Mouse (Mus musculus): ENCODE results near the gene Cacng6. TPM values are rescaled to one million over a fixed set of nuclear protein-coding genes. Genes with fewer than 3 reads are reported as not detected.
"Not testable (repeated sequence)": the region's sequence is repeated elsewhere in the genome, so short reads cannot be mapped to it uniquely, and the experiment has no call there.

Cacng6 gene
- polyA plus RNA-seq, 1 experiment from 2014 or later = 0.33 TPM

DNA sequence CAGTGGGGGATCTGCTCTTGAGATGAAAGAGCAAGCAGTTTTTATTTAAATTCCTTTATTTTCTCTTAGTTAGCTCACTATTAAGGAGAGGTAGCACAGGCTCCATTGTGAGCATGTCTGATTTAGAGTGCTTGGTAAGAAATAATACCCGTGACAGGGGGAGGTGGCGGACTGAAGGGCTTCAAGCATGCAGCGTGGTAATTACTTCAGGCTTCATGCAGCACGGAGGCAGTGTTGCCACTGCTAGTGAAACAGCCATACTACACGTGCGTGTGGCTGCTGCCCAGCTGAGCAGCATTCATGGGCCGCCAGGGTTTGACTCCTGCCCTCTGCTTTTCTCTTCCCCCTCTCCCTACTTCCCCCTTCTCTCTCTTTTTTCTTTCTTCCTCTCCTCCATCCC, 26.2 kb upstream of the Cacng6 start:
- 55% methylated on average over 7 of the region's 7 CpGs for WGBS
- H3K36me3 ChIP-seq (ENCODE audit: control insufficient read depth, insufficient read depth) = no peaks in the 10 kb centered on the region
- ATAC-seq = no peak
- no peak overlapping the region for H3K4me3 ChIP-seq (ENCODE audit: low read depth, low read length)
- H3K4me1 ChIP-seq (replicated peaks; ENCODE audit: control insufficient read depth, insufficient read depth, low read length) = no peaks in the 10 kb centered on the region
- H3K9ac ChIP-seq (ENCODE audit: low read depth, low read length) = no peak overlapping the region
- TF ChIP-seq CTCF (IDR thresholded peaks at IDR 0.05; ENCODE audit: low read depth) = no peak
- no peak overlapping the region for H3K4me2 ChIP-seq (replicated peaks; ENCODE audit: low read depth)
- H3K9me3 ChIP-seq (ENCODE audit: control insufficient read depth) = no peaks in the 10 kb centered on the region
- H3K27me3 ChIP-seq (replicated peaks; ENCODE audit: control insufficient read depth, insufficient read depth, low read length) = no peaks in the 10 kb centered on the region
- no peak overlapping the region for H3K27ac ChIP-seq (ENCODE audit: low read depth, low read length)

DNA sequence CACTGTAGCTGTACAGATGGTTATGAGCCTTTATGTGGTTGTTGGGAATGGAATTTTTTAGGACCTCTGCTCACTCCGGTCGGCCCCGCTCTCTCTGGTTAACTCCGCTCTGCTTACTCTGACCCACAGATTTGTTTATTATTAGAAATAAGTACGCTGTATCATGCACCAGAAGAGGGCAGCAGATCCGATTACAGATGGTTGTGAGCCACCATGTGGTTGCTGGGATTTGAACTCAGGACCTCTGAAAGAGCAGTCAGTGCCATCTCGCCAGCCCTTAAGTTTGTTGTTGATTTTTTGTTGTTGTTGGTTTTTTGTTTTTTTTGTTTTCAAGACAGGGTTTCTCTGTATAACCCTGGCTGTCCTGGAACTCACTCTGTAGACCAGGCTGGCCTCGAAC, 25.6 kb upstream of the Cacng6 start:
- not testable (repeated sequence) for H3K4me1 ChIP-seq (replicated peaks; ENCODE audit: control insufficient read depth, insufficient read depth, low read length); H3K9ac ChIP-seq (ENCODE audit: low read depth, low read length); H3K4me2 ChIP-seq (replicated peaks; ENCODE audit: low read depth); H3K36me3 ChIP-seq (ENCODE audit: control insufficient read depth, insufficient read depth); ATAC-seq; H3K27me3 ChIP-seq (replicated peaks; ENCODE audit: control insufficient read depth, insufficient read depth, low read length); H3K4me3 ChIP-seq (ENCODE audit: low read depth, low read length); H3K27ac ChIP-seq (ENCODE audit: low read depth, low read length); H3K9me3 ChIP-seq (ENCODE audit: control insufficient read depth)
- 89% methylated on average over 8 of the region's 8 CpGs for WGBS

DNA sequence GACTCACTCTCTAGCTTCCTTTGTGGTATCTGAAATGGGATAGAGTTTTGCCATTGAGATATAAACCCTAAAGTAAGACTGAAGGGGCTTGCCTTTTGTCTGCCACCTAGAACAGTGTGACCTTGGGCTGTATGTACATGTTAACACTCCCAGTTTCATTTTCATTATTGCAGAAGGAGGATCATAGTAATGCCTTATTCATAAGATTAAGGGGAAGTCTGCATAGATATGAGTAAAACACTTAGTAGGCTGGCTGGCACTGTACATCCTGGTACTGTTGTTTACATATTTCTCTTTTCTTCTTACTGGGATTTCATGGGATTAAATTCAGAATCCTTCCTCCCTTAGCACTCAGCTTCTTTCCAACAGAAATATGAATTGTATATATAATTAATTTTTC, 24.1 kb upstream of the Cacng6 start:
- no peak overlapping the region for H3K4me3 ChIP-seq (ENCODE audit: low read depth, low read length)
- H3K9ac ChIP-seq (ENCODE audit: low read depth, low read length) = no peak overlapping the region
- no peak overlapping the region for H3K27ac ChIP-seq (ENCODE audit: low read depth, low read length)
- no peaks in the 10 kb centered on the region for H3K36me3 ChIP-seq (ENCODE audit: control insufficient read depth, insufficient read depth)
- H3K9me3 ChIP-seq (ENCODE audit: control insufficient read depth) = no peaks in the 10 kb centered on the region
- no peak overlapping the region for H3K4me2 ChIP-seq (replicated peaks; ENCODE audit: low read depth)
- ATAC-seq = no peak
- no peak for TF ChIP-seq CTCF (IDR thresholded peaks at IDR 0.05; ENCODE audit: low read depth)
- no peaks in the 10 kb centered on the region for H3K27me3 ChIP-seq (replicated peaks; ENCODE audit: control insufficient read depth, insufficient read depth, low read length)
- no peaks in the 10 kb centered on the region for H3K4me1 ChIP-seq (replicated peaks; ENCODE audit: control insufficient read depth, insufficient read depth, low read length)

DNA sequence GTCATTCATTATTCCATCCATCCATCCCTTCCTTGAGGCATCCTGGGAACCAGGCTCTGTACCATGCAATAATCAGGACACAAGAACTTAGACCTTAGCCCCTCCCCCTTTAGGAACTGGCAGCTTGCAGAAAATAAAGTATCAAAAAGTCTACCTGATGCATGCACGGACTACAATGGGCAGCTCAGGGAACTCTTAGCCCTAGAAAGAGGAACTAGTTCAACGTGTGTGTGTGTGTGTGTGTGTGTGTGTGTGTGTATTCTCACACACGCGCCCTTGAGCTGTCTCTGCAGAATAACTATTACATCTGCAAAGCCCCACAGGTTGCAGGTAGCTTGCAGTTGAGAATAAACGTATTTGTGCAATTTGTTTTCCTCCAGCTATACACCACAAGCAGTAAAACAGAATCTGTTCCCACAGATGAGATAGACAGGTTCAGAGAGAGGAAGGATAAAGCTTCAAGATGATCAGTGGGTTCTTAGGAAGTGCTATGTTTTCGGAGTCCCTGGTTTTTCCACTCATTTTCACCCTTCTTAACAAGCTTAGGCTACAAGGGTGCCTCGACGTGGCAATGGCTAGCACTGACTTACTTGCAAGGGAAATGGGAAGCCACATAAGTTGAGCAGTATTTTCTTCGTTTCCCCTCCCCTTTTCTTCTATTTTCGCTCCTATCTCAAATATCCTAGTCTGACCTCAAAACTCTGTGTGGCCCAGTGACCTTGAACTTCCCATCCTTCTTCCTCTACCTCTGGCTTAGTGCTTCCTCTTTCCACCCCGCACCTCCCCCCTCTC, 14.1 kb upstream of the Cacng6 start:
- H3K4me1 ChIP-seq (replicated peaks; ENCODE audit: control insufficient read depth, insufficient read depth, low read length) = no peaks in the 10 kb centered on the region
- no peak overlapping the region for H3K4me3 ChIP-seq (ENCODE audit: low read depth, low read length)
- H3K4me2 ChIP-seq (replicated peaks; ENCODE audit: low read depth) = no peak overlapping the region
- H3K27ac ChIP-seq (ENCODE audit: low read depth, low read length) = no peak overlapping the region
- H3K27me3 ChIP-seq (replicated peaks; ENCODE audit: control insufficient read depth, insufficient read depth, low read length) = peaks cover 43% of the 10 kb centered on the region
- 58% methylated on average over 11 of the region's 11 CpGs for WGBS
- TF ChIP-seq CTCF (IDR thresholded peaks at IDR 0.05; ENCODE audit: low read depth) = no peak
- no peaks in the 10 kb centered on the region for H3K9me3 ChIP-seq (ENCODE audit: control insufficient read depth)
- ATAC-seq = no peak
- H3K36me3 ChIP-seq (ENCODE audit: control insufficient read depth, insufficient read depth) = no peaks in the 10 kb centered on the region
- H3K9ac ChIP-seq (ENCODE audit: low read depth, low read length) = no peak overlapping the region

DNA sequence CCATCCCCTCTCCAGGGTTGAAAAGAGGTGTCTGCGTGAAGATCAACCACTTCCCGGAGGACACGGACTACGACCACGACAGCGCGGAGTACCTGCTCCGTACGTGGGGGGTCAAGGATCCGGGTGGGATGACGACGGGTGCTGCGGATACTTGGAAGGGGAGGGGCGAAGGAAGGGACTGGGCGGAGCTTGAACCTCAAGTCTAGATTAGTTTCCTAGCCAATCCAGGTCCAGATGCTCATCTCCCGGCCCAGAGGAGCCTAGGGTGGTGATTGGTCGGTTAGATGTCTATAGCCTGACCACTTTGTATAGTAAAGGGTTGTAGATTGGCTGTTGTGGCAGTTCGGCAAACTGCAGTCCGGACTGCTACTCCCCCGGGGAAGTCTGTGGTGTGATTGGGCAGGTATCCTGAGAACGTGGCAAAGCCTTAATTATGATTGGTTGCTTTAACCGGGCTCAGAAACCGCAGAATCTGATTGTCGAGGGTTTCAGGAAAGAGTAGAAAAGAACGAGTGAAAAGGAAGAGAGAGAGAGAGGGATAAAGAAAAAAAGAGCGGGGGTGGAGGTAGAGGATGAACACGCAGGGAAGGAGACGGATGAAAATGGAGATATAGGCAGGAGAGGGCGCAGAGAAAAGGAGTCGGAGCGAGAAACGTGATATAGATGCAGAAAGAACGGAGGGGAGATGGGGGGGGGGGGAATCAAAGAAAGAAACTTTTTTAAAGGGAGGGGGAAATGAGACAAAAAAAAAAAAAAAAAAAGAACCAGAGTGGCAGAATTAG, 12.6 kb upstream of the Cacng6 start:
- under 1% methylated on average over 33 of the region's 33 CpGs for WGBS
- H3K4me2 ChIP-seq (replicated peaks; ENCODE audit: low read depth) = peak overlapping the region; percentile 50
- H3K27ac ChIP-seq (ENCODE audit: low read depth, low read length) = no peak overlapping the region
- H3K9me3 ChIP-seq (ENCODE audit: control insufficient read depth) = no peaks in the 10 kb centered on the region
- peaks cover 57% of the 10 kb centered on the region for H3K27me3 ChIP-seq (replicated peaks; ENCODE audit: control insufficient read depth, insufficient read depth, low read length)
- peak overlapping the region; percentile 24 for H3K4me3 ChIP-seq (ENCODE audit: low read depth, low read length)
- no peak overlapping the region for H3K9ac ChIP-seq (ENCODE audit: low read depth, low read length)
- H3K4me1 ChIP-seq (replicated peaks; ENCODE audit: control insufficient read depth, insufficient read depth, low read length) = no peaks in the 10 kb centered on the region
- no peaks in the 10 kb centered on the region for H3K36me3 ChIP-seq (ENCODE audit: control insufficient read depth, insufficient read depth)
- ATAC-seq = no peak
- no peak for TF ChIP-seq CTCF (IDR thresholded peaks at IDR 0.05; ENCODE audit: low read depth)

DNA sequence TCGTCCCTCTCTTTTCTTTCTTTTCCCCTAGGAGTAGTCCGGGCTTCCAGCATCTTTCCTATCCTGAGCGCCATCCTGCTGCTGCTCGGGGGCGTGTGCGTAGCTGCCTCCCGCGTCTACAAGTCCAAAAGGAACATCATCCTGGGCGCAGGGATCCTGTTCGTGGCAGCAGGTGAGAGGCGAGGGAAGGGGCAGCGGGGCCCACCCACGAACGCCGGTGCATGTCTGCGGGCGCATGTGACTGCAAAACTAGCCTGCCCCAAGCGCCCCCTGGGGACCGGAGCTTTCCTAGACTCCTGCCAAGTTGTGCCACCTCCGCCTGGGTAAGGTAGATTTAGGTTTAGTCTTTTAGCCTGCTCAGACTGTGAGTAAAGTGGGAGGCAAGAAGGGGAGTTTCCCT, 12.0 kb upstream of the Cacng6 start:
- H3K4me1 ChIP-seq (replicated peaks; ENCODE audit: control insufficient read depth, insufficient read depth, low read length) = no peaks in the 10 kb centered on the region
- peak overlapping the region; percentile 24; the same call in 1 of the 2 replicates for H3K4me3 ChIP-seq (ENCODE audit: low read depth, low read length)
- peak; percentile 37 for TF ChIP-seq CTCF (IDR thresholded peaks at IDR 0.05; ENCODE audit: low read depth)
- 2% methylated on average over 20 of the region's 20 CpGs for WGBS
- H3K27me3 ChIP-seq (replicated peaks; ENCODE audit: control insufficient read depth, insufficient read depth, low read length) = peaks cover 64% of the 10 kb centered on the region
- ATAC-seq = no peak
- no peaks in the 10 kb centered on the region for H3K9me3 ChIP-seq (ENCODE audit: control insufficient read depth)
- H3K9ac ChIP-seq (ENCODE audit: low read depth, low read length) = no peak overlapping the region
- no peaks in the 10 kb centered on the region for H3K36me3 ChIP-seq (ENCODE audit: control insufficient read depth, insufficient read depth)
- peak overlapping the region; percentile 50 for H3K4me2 ChIP-seq (replicated peaks; ENCODE audit: low read depth)
- no peak overlapping the region for H3K27ac ChIP-seq (ENCODE audit: low read depth, low read length)

Data from intestine, postnatal 0 days (tissue).